Mouse (Mus musculus) gastrocnemius, postnatal 4 days (tissue): ENCODE measurements at regions not wholly inside any gene's neighbourhood (a gene's known extent, or its start where the extent isn't known, plus 50 kb on each side); places are given as distances from the start of the nearest gene placed in this dataset.
A peak's percentile ranks its signal among the peaks of the same experiment; 100 is the strongest.

Experiments used
- DNase-seq, 2 experiments: peaks; one replicate each; pipeline ENCODE4 v3.0.0; 2021 to 2022; ENCODE audit warnings: low spot score in 2 of 2, mixed read lengths in 2 of 2

- no peak for DNase-seq
These were observed 54.7 kb downstream of the Hes1 start for GRCm38 (mm10) chr16:30118876-30119275.

GRCm38 (mm10) chr16:30120330-30121265 lies 56.4 kb downstream of the Hes1 start:
- no peak for DNase-seq

- no peak for DNase-seq
These were observed 57.4 kb downstream of the Hes1 start for GRCm38 (mm10) chr16:30121596-30121995.

- DNase-seq = no peak
These were observed 58.3 kb downstream of the Hes1 start for GRCm38 (mm10) chr16:30122211-30123070.

- no peak for DNase-seq
These were observed 62.8 kb downstream of the Hes1 start for GRCm38 (mm10) chr16:30127015-30127414.

GRCm38 (mm10) chr16:30128787-30129186 lies 64.6 kb downstream of the Hes1 start:
- no peak for DNase-seq

DNA sequence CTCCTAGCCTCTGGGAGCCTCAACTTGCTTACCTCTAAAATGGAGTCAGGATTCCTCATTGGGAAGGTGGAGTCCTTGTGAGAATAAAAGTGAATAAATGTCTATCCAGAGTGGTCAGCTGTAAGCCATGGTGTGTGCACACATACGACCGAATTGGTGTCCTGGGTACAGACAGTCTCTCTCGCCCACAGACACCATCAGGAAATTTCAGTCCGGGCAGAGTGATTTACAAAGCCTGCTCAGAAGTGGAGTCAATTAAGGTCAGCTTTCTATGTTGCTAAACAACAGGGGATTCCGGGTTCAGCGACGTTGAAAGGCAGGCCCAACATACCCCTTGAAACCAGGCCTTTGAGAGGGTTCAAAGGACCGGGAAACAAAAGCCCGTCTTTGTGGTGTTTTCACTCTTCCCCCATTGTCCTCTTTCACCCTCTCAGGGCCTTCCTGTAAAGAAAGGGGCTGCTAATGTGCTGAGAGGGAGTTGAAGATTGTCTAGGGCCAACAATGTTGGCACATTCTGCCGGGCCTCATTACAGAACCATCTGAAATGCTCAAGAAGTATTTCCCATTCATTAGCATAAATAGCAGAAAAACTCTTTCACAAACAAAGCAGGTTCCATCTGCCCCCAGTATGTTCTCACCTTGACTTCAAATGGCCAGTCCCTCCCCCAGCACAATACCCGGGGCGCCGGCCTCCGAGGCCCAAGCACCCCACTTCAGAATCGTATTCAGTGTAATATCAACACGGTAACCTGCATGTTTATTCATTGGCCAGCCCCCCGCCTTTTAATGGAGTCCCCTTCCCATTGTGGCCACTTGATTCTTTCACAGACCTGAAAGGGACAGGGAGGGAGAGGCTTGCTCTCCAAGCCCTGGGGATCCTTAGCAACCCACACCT lies 65.3 kb downstream of the Hes1 start:
- no peak for DNase-seq

DNA sequence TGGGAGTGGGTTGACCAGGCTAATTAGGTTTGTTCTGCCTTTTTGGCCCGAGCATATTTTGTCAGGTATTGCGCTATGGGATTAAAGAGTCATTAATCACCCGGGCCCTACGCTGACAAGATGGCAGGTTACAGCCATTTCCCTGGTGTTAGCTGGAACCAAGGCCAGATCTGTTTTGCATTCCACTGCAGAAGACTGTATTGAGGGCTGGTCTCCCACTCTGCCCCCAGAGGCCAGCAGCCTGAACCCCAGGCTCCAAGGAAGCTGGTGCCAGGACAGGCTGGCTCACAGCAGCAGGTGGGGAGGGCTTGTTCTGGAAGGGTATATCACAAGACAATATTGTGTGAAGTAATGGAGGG lies 65.9 kb downstream of the Hes1 start:
- no peak for DNase-seq

DNA sequence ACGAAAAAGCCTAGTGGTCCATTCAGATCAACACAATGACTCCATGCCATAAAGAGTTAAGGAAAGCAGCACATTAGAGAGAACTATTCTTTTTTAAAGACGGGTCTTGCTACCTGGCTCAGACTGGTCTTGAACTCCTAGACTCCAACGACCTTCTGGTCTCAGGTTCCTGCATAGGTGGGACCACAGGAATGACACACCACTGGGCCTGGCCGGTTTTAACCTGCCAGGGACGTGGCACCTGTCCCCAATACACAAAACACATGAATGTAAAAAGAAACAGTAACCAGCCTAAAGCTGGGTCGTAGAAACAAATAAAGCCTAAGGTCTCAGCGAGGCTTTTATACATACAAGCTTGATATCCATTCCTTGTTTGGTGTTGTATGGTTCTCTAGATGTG lies 67.9 kb downstream of the Hes1 start:
- DNase-seq = no peak

GRCm38 (mm10) chr16:30134642-30135165 lies 70.5 kb downstream of the Hes1 start:
- no peak for DNase-seq

DNA sequence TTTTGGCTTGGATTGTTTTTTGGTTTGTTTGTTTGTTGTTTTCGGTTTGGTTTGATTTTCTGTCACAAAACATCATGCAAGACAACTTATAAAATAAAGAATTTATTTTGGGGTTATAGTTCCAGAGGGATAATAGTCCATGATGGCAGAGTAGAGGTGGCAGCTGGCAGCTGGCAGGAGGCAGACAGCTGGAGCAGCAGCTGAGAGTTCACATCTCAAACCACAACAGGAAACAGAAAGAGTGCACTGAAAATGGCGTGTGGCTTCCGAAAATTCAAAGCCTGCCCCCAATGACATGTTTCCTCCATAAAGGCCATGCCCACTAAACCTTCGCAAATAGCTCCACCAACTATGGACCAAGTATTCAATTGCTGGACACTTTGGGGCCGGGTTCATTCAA lies 72.7 kb downstream of the Hes1 start:
- no peak for DNase-seq

DNA sequence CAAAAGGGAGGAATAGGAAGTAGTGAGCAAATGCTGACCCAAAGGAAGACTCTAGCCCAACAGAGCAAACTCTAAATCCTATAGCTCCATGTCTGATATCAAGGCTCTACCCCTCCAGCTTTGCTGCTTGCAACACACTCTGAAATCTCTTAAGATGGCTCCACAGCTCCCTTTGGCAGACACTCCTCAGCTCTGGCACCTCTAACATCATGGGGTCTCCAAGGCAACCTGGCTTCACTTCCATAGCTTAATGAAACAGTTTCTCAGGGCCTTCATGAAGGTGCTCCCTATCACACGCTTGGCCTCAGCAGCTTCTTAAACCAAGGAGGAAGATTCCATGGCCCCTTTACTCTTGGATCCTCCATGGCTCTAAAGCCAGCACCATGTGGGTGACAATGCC lies 73.6 kb downstream of the Hes1 start:
- DNase-seq = no peak

DNA sequence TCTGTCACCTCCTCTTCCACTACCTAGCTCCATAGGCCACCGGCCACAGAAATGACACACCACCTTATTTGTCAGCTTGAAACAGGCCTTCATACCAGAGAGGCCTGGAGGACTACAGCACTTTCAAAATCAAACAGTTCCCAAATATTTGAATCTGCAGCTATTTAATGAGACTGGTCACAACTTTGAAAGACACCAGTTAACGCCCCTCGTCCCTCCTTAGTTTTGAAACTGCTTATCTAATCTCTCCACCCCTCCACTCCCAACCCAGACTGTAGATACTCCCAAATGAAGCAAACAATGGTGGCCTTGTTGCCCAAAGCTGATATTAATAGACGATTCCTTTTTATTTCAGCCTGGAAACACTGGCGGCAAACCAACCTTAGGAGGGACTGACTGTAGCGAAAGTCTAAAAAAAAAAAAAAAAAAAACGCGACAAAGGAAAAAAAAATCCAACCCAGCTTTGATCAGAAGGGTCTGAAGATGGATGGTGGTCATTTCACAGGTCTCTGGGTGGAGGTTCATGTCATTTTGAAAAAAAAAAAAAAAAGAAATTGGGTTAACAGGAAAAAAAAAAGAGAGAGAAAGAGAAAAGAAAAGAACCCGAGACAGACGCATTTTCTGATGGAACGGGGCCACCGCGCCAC lies 80.8 kb downstream of the Hes1 start:
- no peak for DNase-seq

DNA sequence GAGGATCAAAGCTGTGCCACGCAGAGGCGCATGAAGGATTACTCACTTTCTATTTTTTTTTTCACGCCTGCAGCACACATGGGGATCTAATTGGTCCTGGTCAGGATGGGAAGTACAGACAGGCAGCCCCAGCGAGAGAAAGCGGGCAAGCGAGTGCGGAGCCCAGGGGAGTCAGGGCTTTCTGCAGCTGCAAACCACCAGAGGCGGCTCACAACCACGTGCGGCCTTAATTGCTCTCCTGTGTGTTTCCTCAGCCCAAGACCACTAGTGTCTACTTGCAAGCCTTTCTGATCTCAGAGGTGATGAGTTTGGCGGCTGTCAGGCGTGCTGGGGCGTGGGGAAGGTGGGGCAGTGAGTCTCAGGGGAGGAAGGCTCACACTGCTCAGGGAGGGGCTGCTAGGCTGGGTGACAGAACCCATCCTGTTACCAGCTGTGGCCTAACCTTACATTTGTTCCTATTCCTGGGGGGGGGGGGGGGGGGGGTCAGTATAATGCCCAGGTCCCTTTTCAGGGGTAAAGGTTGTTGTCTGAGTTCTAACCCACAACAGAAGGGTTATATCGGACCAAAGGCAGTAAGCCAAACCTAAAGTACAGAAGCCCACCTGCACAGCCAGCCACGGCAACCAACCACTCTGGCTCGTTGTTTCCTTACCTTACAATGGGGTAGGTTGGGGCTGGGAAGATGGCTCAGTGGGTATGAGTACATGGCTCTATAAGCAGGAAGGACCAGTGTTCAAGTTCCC lies 81.5 kb downstream of the Hes1 start:
- DNase-seq = peak in 1 of 2 experiments; percentile 28

DNA sequence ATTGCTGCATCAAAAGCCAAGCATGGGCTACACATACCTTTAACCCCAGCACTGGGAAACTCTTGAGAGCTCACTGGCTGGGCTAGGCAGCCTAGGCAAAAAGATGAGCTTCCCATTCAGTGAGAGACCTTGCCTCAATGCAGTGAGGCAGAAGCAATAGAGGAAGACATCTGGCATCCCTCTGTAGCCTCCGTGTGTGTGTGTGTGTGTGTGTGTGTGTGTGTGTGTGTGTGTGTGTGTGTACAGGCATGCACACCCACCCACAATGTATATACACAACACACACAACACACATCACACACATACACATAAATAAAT lies 82.0 kb downstream of the Hes1 start:
- DNase-seq = no peak

DNA sequence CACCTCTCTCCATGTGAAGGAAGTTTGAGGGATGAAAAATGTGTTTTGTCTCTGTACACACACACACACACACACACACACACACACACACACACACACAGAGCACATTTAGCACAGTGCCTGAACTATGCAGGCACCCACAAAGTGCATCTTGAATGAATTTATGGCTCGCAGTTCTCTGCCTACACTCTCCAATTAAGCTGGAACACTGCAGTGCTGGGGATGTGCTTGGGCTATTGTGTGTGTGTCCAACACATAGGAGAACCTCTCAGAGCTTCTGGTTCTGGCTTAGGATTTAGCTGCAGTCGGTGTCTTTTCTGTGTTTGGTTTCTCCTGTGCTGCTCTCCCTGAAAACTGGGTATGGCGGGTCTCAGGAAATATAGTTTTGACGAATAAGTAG lies 83.1 kb downstream of the Hes1 start:
- no peak for DNase-seq

GRCm38 (mm10) chr16:30151104-30151503 lies 86.9 kb downstream of the Hes1 start:
- DNase-seq = no peak

- DNase-seq = no peak
These were observed 90.9 kb downstream of the Hes1 start for GRCm38 (mm10) chr16:30155070-30155469.

GRCm38 (mm10) chr16:30155486-30156246 lies 91.5 kb downstream of the Hes1 start:
- no peak for DNase-seq
